ENCODE assay signal across 14 mouse cellular contexts in genomic region chr9:70080976-70081375, GRCm38 (mm10). TPM values are rescaled to one million over a fixed set of nuclear protein-coding genes. Genes with fewer than 3 reads are reported as not detected.
DNase-seq lines count a peak whose midpoint lies in the region; ATAC-seq and TF ChIP-seq lines count a peak whose summit lies in the region.
"Had no signal": no experiment of that assay in that cellular context is flagged by ENCODE, and none has a peak within 500 bp of the region (broad histone marks: within the 10 kb centered on the region; RNA-seq: fewer than 3 reads in every experiment).

No protein-coding gene starts in this region.

- no peaks in the 10 kb centered on the region for H3K4me1 ChIP-seq in forebrain, postnatal 0 days (ENCODE audit: insufficient read depth)
- no peaks in the 10 kb centered on the region for H3K4me1 ChIP-seq in forebrain, embryonic 12.5 days
- H3K4me1 ChIP-seq in lung, embryonic 16.5 days (replicated peaks; ENCODE audit: control insufficient read depth, insufficient read depth, low read length): no peaks in the 10 kb centered on the region
- no peaks in the 10 kb centered on the region for H3K4me1 ChIP-seq in hindbrain, embryonic 12.5 days
- H3K4me1 ChIP-seq: embryonic facial prominence, embryonic 13.5 days; hindbrain, embryonic 10.5 days had no signal

- CTCF ChIA-PET in Patski (lab: Charles Lee): interaction anchor here (0.8 to 2.4 kb wide), 6 partner anchors 45 to 85 kb away, joined by 3 to 41 read pairs (median 5); no protein-coding TSS in a partner anchor

- in situ Hi-C loops in Patski (cut with MboI; ENCODE audit: low pct_unique_long_range_greater_than_20kb): no loop called here

- H3K9ac ChIP-seq in forebrain, postnatal 0 days: no peak overlapping the region
- no peak overlapping the region for H3K9ac ChIP-seq in forebrain, embryonic 12.5 days
- H3K9ac ChIP-seq in lung, embryonic 16.5 days (ENCODE audit: low read length): no peak overlapping the region
- no peak overlapping the region for H3K9ac ChIP-seq in hindbrain, embryonic 12.5 days
- H3K9ac ChIP-seq: embryonic facial prominence, embryonic 13.5 days had no signal

- peak; percentile 49 for TF ChIP-seq CTCF in forebrain, postnatal 0 days (IDR thresholded peaks at IDR 0.05; ENCODE audit: low read depth)
- peak; percentile 44 for TF ChIP-seq CTCF in Patski (IDR thresholded peaks at IDR 0.05)

- POLR2A ChIA-PET in Patski (lab: Charles Lee): no interaction called here

- no peak overlapping the region for H3K27ac ChIP-seq in forebrain, postnatal 0 days (ENCODE audit: low read depth, low read length)
- no peak overlapping the region for H3K27ac ChIP-seq in forebrain, embryonic 12.5 days
- no peak overlapping the region for H3K27ac ChIP-seq in lung, embryonic 16.5 days (ENCODE audit: low read length)
- no peak overlapping the region for H3K27ac ChIP-seq in hindbrain, embryonic 12.5 days
- H3K27ac ChIP-seq: embryonic facial prominence, embryonic 13.5 days; hindbrain, embryonic 10.5 days had no signal

- no peak for ATAC-seq in forebrain, postnatal 0 days
- ATAC-seq in forebrain, embryonic 12.5 days (ENCODE audit: low FRiP score): no peak
- ATAC-seq in lung, embryonic 16.5 days (ENCODE audit: low read depth): 0 out of 2 replicates have a peak, but pooled peaks have one; percentile 38
- no peak for ATAC-seq in Patski
- no peak for ATAC-seq in hindbrain, embryonic 12.5 days (ENCODE audit: low FRiP score)

- H3K36me3 ChIP-seq in forebrain, postnatal 0 days (ENCODE audit: insufficient read depth): no peaks in the 10 kb centered on the region
- no peaks in the 10 kb centered on the region for H3K36me3 ChIP-seq in forebrain, embryonic 12.5 days (replicated peaks)
- H3K36me3 ChIP-seq in lung, embryonic 16.5 days (ENCODE audit: control insufficient read depth, insufficient read depth, low read length): no peaks in the 10 kb centered on the region
- H3K36me3 ChIP-seq in myocyte (ENCODE audit: control insufficient read depth, insufficient read depth): no peaks in the 10 kb centered on the region
- H3K36me3 ChIP-seq in hindbrain, embryonic 12.5 days: no peaks in the 10 kb centered on the region
- H3K36me3 ChIP-seq: embryonic facial prominence, embryonic 13.5 days; hindbrain, embryonic 10.5 days had no signal

- H3K27me3 ChIP-seq in forebrain, postnatal 0 days (ENCODE audit: insufficient read depth, low read length): no peaks in the 10 kb centered on the region
- H3K27me3 ChIP-seq in forebrain, embryonic 12.5 days: no peaks in the 10 kb centered on the region
- no peaks in the 10 kb centered on the region for H3K27me3 ChIP-seq in lung, embryonic 16.5 days (ENCODE audit: control insufficient read depth, insufficient read depth, low read depth, low read length)
- H3K27me3 ChIP-seq in Patski: no peaks in the 10 kb centered on the region
- no peaks in the 10 kb centered on the region for H3K27me3 ChIP-seq in myocyte (ENCODE audit: control insufficient read depth, insufficient read depth, insufficient read length)
- no peaks in the 10 kb centered on the region for H3K27me3 ChIP-seq in hindbrain, embryonic 12.5 days
- H3K27me3 ChIP-seq: embryonic facial prominence, embryonic 13.5 days had no signal

- WGBS in forebrain, postnatal 0 days: 71% methylated on average over 2 of the region's 2 CpGs
- WGBS in forebrain, embryonic 12.5 days: 76% methylated on average over 2 of the region's 2 CpGs
- 54% methylated on average over 2 of the region's 2 CpGs for WGBS in lung, embryonic 16.5 days
- 78% methylated on average over 2 of the region's 2 CpGs for WGBS in hindbrain, embryonic 12.5 days

- no peak overlapping the region for H3ac ChIP-seq in myocyte (ENCODE audit: control insufficient read depth, insufficient read length)

- H3K9me3 ChIP-seq in forebrain, postnatal 0 days (ENCODE audit: low read length): no peaks in the 10 kb centered on the region
- no peaks in the 10 kb centered on the region for H3K9me3 ChIP-seq in forebrain, embryonic 12.5 days
- no peaks in the 10 kb centered on the region for H3K9me3 ChIP-seq in lung, embryonic 16.5 days (ENCODE audit: control insufficient read depth, low read length)
- no peaks in the 10 kb centered on the region for H3K9me3 ChIP-seq in hindbrain, embryonic 12.5 days (replicated peaks)
- H3K9me3 ChIP-seq: embryonic facial prominence, embryonic 13.5 days; hindbrain, embryonic 10.5 days had no signal

- no peak overlapping the region for H3K4me2 ChIP-seq in forebrain, postnatal 0 days (ENCODE audit: low read depth)
- H3K4me2 ChIP-seq in forebrain, embryonic 12.5 days: no peak overlapping the region
- H3K4me2 ChIP-seq in lung, embryonic 16.5 days (ENCODE audit: low read depth, low read length): no peak overlapping the region
- H3K4me2 ChIP-seq in myocyte (ENCODE audit: low read depth): peak overlapping the region; percentile 49
- H3K4me2 ChIP-seq in hindbrain, embryonic 12.5 days (replicated peaks): no peak overlapping the region
- H3K4me2 ChIP-seq: embryonic facial prominence, embryonic 13.5 days had no signal

- DNase-seq in forebrain, postnatal 0 days: no peak
- no peak for DNase-seq in lung, adult 18-20 months
- DNase-seq in Patski (ENCODE audit: low read depth, low spot score): peak; percentile 10
- no peak for DNase-seq in left cerebral cortex, adult 11 months (ENCODE audit: low spot score)
- DNase-seq: gastrocnemius, postnatal 14 days; layer of hippocampus, postnatal 36 days had no signal

- no peak for TF ChIP-seq POLR2A in myocyte (IDR thresholded peaks at IDR 0.05; ENCODE audit: insufficient read length, low read depth)

- H3K4me3 ChIP-seq in forebrain, postnatal 0 days (ENCODE audit: low read depth, low read length): no peak overlapping the region
- H3K4me3 ChIP-seq in forebrain, embryonic 12.5 days (replicated peaks): no peak overlapping the region
- H3K4me3 ChIP-seq in lung, embryonic 16.5 days (ENCODE audit: low read length): no peak overlapping the region
- H3K4me3 ChIP-seq in myocyte: no peak overlapping the region
- no peak overlapping the region for H3K4me3 ChIP-seq in hindbrain, embryonic 12.5 days
- H3K4me3 ChIP-seq: embryonic facial prominence, embryonic 13.5 days; hindbrain, embryonic 10.5 days; megakaryocyte, embryonic 14.5 days had no signal

- no peaks in the 10 kb centered on the region for H3K79me2 ChIP-seq in myocyte (ENCODE audit: control insufficient read depth, insufficient read depth)

TF ChIP-seq in myocyte, 11 proteins besides CTCF, POLR2A, EP300 and RAD21:
- no peak for TF ChIP-seq E2F4 (IDR thresholded peaks at IDR 0.05; ENCODE audit: insufficient read depth)
- TF ChIP-seq USF1 (IDR thresholded peaks at IDR 0.05; ENCODE audit: low read depth): no peak
- 0 out of 2 replicates have a peak, but pooled peaks have one; percentile 36 for TF ChIP-seq CEBPB (IDR thresholded peaks at IDR 0.05; ENCODE audit: insufficient read depth, poor library complexity, severe bottlenecking)
- TF ChIP-seq TCF3 (IDR thresholded peaks at IDR 0.05; ENCODE audit: insufficient read length, low read depth): no peak

RNA-seq across cellular contexts. Expression of gene Gcnt3, which starts 43.1 kb away (rescaled TPM):
- not detected in 2 replicates for total RNA-seq in forebrain, postnatal 0 days (2014; rRNA removed)
- not detected in 2 replicates for polyA plus RNA-seq in forebrain, postnatal 0 days (2015; fragmentation: Nextera tagmentation; extraction: Ambion mirVana)
- not detected in 2 replicates for polyA plus RNA-seq in forebrain, embryonic 12.5 days (2016; fragmentation: Nextera tagmentation; extraction: Ambion mirVana)
- polyA plus RNA-seq in lung, embryonic 16.5 days (2015; fragmentation: Nextera tagmentation; extraction: Ambion mirVana): 0.05 and 0.08 TPM in 2 replicates
- polyA plus RNA-seq in Patski (2021) (0.17 TPM), myocyte (2012; fragmentation: generic; extraction: Trizol) (0.05 TPM)
- not detected in 2 replicates for polyA plus RNA-seq in hindbrain, embryonic 12.5 days (2016; fragmentation: Nextera tagmentation; extraction: Ambion mirVana)
- total RNA-seq: gastrocnemius, postnatal 14 days; layer of hippocampus, postnatal 36 days; neutrophil, adult 5-6 weeks had no signal
- polyA plus RNA-seq: hindbrain, embryonic 10.5 days had no signal
